Mouse (Mus musculus) forebrain, embryonic 13.5 days (tissue): ENCODE data around the gene Vps52. TPM values are rescaled to one million over a fixed set of nuclear protein-coding genes. Genes with fewer than 3 reads are reported as not detected.

Experiments
- ATAC-seq: fragments of 200-750 bp; cut with Nextera tagmentation; 2 replicates; pipeline ENCODE4 v1.8.0; 2017
- H3K27ac ChIP-seq: fragments of 300-500 bp; sonication (generic); 2 replicates; pipeline ENCODE4 v1.5.1; 2015; ENCODE audit warnings: inconsistent platforms, mild to moderate bottlenecking, moderate library complexity
- H3K27me3 ChIP-seq: fragments of 300-500 bp; sonication (generic); 2 replicates; pipeline ENCODE4 v1.6.1; 2015; ENCODE audit warnings: mild to moderate bottlenecking, inconsistent platforms
- H3K36me3 ChIP-seq: fragments of 300-500 bp; sonication (generic); 2 replicates; pipeline ENCODE4 v1.6.1; 2015; ENCODE audit warnings: mild to moderate bottlenecking, inconsistent platforms; ENCODE audit not compliant: poor library complexity, severe bottlenecking
- H3K4me1 ChIP-seq: fragments of 300-500 bp; sonication (generic); 2 replicates; pipeline ENCODE4 v1.6.1; 2015; ENCODE audit warnings: inconsistent platforms
- H3K4me2 ChIP-seq: fragments of 300-500 bp; sonication (generic); 2 replicates; pipeline ENCODE4 v1.6.1; 2015; ENCODE audit warnings: inconsistent platforms, mild to moderate bottlenecking, moderate library complexity
- H3K4me3 ChIP-seq: fragments of 300-500 bp; sonication (generic); 2 replicates; pipeline ENCODE4 v1.5.1; 2015; ENCODE audit warnings: mild to moderate bottlenecking, inconsistent platforms
- H3K9ac ChIP-seq: fragments of 300-500 bp; sonication (generic); 2 replicates; pipeline ENCODE4 v1.6.1; 2015; ENCODE audit warnings: mild to moderate bottlenecking, inconsistent platforms
- H3K9me3 ChIP-seq: fragments of 300-500 bp; sonication (generic); replicated peaks from 2 replicates; pipeline ENCODE4 v1.6.1; 2016; ENCODE audit warnings: inconsistent platforms
- WGBS: fragments of 180-500 bp; shearing (Covaris S2); methylation state at CpG from one replicate; pipeline ENCODE4 v1.1.7; 2015; 5-methylcytosine and 5-hydroxymethylcytosine counted together
- polyA plus RNA-seq: library from polyadenylated mRNA; unstranded; fragments of >200 nt; fragmentation: Nextera tagmentation; extraction: Ambion mirVana; gene quantifications from 2 replicates; pipeline ENCODE4 v1.2.1, GENCODE M21; 2015

The Vps52 gene
- polyA plus RNA-seq, 1 experiment from 2014 or later = 61.4 TPM

GRCm38 (mm10) chr17:33925406-33926116, 30.1 kb upstream of the Vps52 start:
- Histone ChIP-seq H3K27ac (no peak overlapping the region), H3K9me3 (no peaks in the 10 kb centered on the region), H3K4me3 (no peak overlapping the region), H3K36me3 (peaks cover 13% of the 10 kb centered on the region; the same call in 1 of the 2 replicates), H3K4me2 (no peak overlapping the region), H3K9ac (no peak overlapping the region), H3K4me1 (peaks cover 25% of the 10 kb centered on the region), H3K27me3 (no peaks in the 10 kb centered on the region)
- 81% methylated on average over 21 of the region's 21 CpGs for WGBS
- ATAC-seq = no peak

DNA sequence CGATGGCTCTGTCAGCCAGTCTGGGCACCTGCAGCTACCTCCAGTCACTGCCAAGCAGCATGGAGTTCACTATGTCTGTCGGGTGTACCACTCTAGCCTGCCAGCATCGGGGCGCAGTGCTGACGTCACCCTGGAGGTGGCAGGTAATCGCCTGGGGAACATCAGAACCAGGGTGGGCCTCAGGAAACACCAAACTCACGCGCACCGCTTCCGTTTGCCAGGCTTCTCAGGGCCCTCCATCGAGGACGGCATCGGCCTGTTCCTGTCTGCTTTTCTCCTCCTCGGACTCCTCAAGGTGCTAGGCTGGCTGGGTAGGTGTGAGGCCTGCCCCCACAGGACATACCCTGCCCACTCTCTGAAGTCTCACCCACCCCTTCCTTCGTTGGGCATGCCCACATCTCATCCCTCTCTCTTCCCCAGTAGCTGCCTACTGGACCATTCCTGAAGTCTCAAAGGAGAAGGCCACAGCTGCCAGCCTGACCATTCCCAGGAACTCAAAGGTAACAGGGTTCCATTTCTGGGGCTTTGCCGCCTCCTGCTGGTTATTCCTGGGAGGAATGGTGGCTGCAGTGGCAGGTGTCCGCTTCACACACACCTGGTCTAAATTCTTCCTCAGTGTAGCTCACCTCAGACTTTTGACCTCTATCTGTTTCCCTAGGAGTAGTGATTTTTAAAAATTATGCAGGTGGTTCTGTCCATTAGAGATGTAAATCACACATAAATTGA, 29.2 kb upstream of the Vps52 start:
- Histone ChIP-seq H3K9me3 (no peaks in the 10 kb centered on the region), H3K4me2 (no peak overlapping the region), H3K27me3 (0 out of 2 replicates have a peak, but pooled peaks cover under 1% of the 10 kb centered on the region), H3K4me3 (no peak overlapping the region), H3K4me1 (peaks cover 27% of the 10 kb centered on the region), H3K27ac (no peak overlapping the region), H3K36me3 (peaks cover 13% of the 10 kb centered on the region; the same call in 1 of the 2 replicates), H3K9ac (no peak overlapping the region)
- WGBS = 71% methylated on average over 17 of the region's 17 CpGs
- no peak for ATAC-seq

- H3K4me2 ChIP-seq = peak overlapping the region; percentile 99
- H3K36me3 ChIP-seq = peaks cover 29% of the 10 kb centered on the region
- peak overlapping the region; percentile 94 for H3K9ac ChIP-seq
- no peak overlapping the region for H3K27ac ChIP-seq
- H3K4me3 ChIP-seq = peak overlapping the region; percentile 87
- 65% methylated on average over 21 of the region's 21 CpGs for WGBS
- 0 out of 2 replicates have a peak, but pooled peaks cover 2% of the 10 kb centered on the region for H3K27me3 ChIP-seq
- peaks cover 29% of the 10 kb centered on the region for H3K4me1 ChIP-seq
- ATAC-seq = no peak
- no peaks in the 10 kb centered on the region for H3K9me3 ChIP-seq
Observed at GRCm38 (mm10) chr17:33928251-33928947, 27.2 kb upstream of the Vps52 start.

GRCm38 (mm10) chr17:33929371-33930279, 26.0 kb upstream of the Vps52 start, which contains the start of gene Rgl2:
Gene Rgl2, plus strand, starts transcription at chr17:33929543.
- Histone ChIP-seq H3K27ac (peak within 1 kb of the TSS; percentile 95), H3K4me3 (peak within 1 kb of the TSS; percentile 87), H3K27me3 (0 out of 2 replicates have a peak, but pooled peaks cover 2% of the 10 kb centered on the region), H3K9me3 (no peaks in the 10 kb centered on the region), H3K4me2 (peak within 1 kb of the TSS; percentile 99), H3K36me3 (peaks cover 40% of the 10 kb centered on the region), H3K4me1 (peaks cover 29% of the 10 kb centered on the region), H3K9ac (peak within 1 kb of the TSS; percentile 94)
- under 1% methylated on average over 73 of the region's 80 CpGs for WGBS
- peak; percentile 91 for ATAC-seq

DNA sequence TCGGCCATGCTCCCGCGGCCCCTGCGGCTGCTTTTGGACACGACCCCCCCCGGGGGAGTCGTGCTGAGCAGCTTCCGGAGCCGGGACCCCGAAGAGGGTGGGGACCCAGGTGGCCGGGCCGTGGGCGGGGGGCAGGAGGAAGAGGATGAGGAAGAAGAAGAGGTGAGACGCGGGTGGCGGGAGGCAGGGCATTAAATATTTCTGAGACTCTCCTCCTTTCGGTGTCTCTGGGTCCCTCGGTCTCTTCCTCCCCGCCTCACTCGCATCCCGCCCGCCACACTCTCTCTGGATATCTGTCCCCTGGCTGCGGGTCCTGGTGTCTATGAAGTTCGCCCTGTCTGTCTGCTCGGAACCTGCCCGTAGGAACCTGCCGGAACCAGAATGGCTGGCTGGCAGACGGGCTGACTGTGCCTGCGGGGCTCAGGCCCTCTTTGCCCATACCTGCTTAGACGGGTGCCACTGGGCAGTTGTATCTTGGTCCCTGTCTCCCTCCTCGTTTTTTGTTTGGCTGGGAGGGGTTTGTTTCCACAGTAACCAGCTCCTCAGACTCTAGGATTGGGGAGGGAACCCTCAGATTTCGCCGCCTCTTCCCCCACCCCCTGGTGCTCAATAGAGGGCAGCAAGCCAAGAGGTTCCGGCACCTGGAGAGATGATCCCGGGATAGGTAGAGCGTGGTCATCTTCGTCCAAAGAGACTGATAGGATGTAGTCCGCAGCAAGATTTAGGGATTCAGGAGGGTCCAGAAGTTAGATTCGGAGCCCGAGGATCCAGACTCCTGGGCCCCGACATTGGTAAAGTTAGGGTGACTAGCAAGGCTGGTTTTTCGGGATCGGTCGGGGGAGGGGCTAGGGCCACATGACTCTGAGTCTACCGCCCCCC, 25.1 kb upstream of the Vps52 start:
- ATAC-seq = no peak
- peak overlapping the region; percentile 94 for H3K9ac ChIP-seq
- peaks cover 29% of the 10 kb centered on the region for H3K4me1 ChIP-seq
- H3K36me3 ChIP-seq = peaks cover 49% of the 10 kb centered on the region
- H3K9me3 ChIP-seq = no peaks in the 10 kb centered on the region
- H3K4me3 ChIP-seq = peak overlapping the region; percentile 87
- peak overlapping the region; percentile 95 for H3K27ac ChIP-seq
- under 1% methylated on average over 30 of the region's 45 CpGs for WGBS
- 0 out of 2 replicates have a peak, but pooled peaks cover 2% of the 10 kb centered on the region for H3K27me3 ChIP-seq
- peak overlapping the region; percentile 99 for H3K4me2 ChIP-seq

GRCm38 (mm10) chr17:33931159-33931866, 24.3 kb upstream of the Vps52 start:
- H3K27ac ChIP-seq = no peak overlapping the region
- H3K27me3 ChIP-seq = 0 out of 2 replicates have a peak, but pooled peaks cover 2% of the 10 kb centered on the region
- H3K4me3 ChIP-seq = peak overlapping the region; percentile 87
- peak overlapping the region; percentile 99 for H3K4me2 ChIP-seq
- H3K9ac ChIP-seq = peak overlapping the region; percentile 94
- WGBS = 36% methylated on average over 15 of the region's 18 CpGs
- peaks cover 51% of the 10 kb centered on the region for H3K36me3 ChIP-seq
- peaks cover 29% of the 10 kb centered on the region for H3K4me1 ChIP-seq
- ATAC-seq = no peak
- no peaks in the 10 kb centered on the region for H3K9me3 ChIP-seq

- no peak for ATAC-seq
- Histone ChIP-seq H3K27ac (no peak overlapping the region), H3K4me1 (peaks cover 29% of the 10 kb centered on the region), H3K4me2 (no peak overlapping the region), H3K27me3 (0 out of 2 replicates have a peak, but pooled peaks cover 2% of the 10 kb centered on the region), H3K9me3 (no peaks in the 10 kb centered on the region), H3K9ac (no peak overlapping the region), H3K36me3 (peaks cover 54% of the 10 kb centered on the region), H3K4me3 (no peak overlapping the region)
- WGBS = 91% methylated on average over 11 of the region's 11 CpGs
Observed at GRCm38 (mm10) chr17:33931947-33932346, 23.7 kb upstream of the Vps52 start.

DNA sequence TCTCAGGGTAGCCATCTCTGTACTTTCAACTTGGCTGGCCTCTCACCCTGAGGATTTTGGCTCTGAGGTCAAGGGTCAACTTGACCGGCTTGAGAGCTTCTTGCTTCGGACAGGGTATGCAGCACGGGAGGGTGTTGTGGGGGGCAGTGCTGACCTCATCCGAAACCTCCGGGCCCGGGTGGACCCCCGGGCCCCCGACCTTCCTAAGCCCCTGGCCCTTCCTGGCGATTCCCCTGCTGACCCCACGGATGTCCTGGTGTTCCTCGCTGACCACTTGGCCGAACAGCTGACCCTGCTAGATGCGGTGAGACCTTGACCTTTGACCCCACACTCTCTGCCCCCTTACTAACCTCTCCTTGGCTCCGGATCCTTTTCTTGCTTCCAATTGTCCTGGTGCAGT, 23.2 kb upstream of the Vps52 start:
- Histone ChIP-seq H3K4me3 (no peak overlapping the region), H3K27me3 (0 out of 2 replicates have a peak, but pooled peaks cover 2% of the 10 kb centered on the region), H3K9me3 (no peaks in the 10 kb centered on the region), H3K4me2 (no peak overlapping the region), H3K9ac (no peak overlapping the region), H3K4me1 (peaks cover 29% of the 10 kb centered on the region), H3K27ac (no peak overlapping the region), H3K36me3 (peaks cover 59% of the 10 kb centered on the region)
- WGBS = 88% methylated on average over 14 of the region's 14 CpGs
- ATAC-seq = no peak

DNA sequence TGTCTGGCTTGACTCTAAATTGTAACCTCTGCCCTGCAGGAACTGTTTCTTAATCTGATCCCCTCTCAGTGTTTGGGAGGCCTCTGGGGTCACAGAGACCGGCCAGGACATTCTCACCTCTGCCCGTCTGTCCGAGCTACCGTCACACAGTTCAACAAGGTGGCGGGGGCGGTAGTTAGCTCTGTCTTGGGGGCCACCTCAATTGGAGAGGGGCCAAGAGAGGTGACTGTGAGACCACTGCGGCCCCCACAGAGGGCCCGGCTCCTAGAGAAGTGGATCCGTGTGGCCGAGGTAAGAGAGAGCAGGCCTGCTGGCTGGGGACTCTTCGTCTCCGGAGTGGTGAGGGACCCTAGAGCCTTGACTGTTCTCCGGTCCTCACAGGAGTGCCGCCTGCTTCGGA, 22.6 kb upstream of the Vps52 start:
- Histone ChIP-seq H3K27ac (no peak overlapping the region), H3K4me2 (no peak overlapping the region), H3K4me3 (no peak overlapping the region), H3K4me1 (peaks cover 24% of the 10 kb centered on the region), H3K9me3 (no peaks in the 10 kb centered on the region), H3K9ac (no peak overlapping the region), H3K36me3 (peaks cover 58% of the 10 kb centered on the region), H3K27me3 (0 out of 2 replicates have a peak, but pooled peaks cover 2% of the 10 kb centered on the region)
- ATAC-seq = no peak
- 96% methylated on average over 15 of the region's 15 CpGs for WGBS
